Mouse (Mus musculus): ENCODE measurements around the gene Dusp13. TPM values are rescaled to one million over a fixed set of nuclear protein-coding genes. Genes with fewer than 3 reads are reported as not detected.

Gene Dusp13
- polyA plus RNA-seq, 1 experiment: not detected

DNA sequence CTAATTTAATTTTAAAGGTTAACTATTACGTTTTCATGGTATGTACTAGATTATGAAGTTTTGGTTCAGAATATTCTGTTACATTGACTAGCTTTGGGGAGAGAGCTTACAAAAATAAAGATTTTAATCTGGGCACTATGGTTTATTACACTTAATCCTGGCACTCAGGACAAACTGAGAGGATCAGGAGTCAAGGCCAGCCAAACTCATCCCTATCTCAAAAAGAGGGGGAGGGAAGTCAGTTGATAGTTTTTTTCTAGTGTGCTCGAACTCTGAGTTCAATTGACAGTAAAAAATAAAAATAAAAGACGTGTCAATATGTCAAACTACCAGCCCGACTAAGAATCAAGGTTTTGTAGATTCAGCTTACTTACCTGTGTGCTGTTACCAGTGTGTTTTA, 2.4 kb upstream of the Dusp13 start:
- no peak for TF ChIP-seq GATA1 (IDR thresholded peaks at IDR 0.05; ENCODE audit: low read length)

- no peak for TF ChIP-seq GATA1 (IDR thresholded peaks at IDR 0.05; ENCODE audit: low read length)
These were observed 1.4 kb upstream of the Dusp13 start for GRCm38 (mm10) chr14:21752411-21752810.

DNA sequence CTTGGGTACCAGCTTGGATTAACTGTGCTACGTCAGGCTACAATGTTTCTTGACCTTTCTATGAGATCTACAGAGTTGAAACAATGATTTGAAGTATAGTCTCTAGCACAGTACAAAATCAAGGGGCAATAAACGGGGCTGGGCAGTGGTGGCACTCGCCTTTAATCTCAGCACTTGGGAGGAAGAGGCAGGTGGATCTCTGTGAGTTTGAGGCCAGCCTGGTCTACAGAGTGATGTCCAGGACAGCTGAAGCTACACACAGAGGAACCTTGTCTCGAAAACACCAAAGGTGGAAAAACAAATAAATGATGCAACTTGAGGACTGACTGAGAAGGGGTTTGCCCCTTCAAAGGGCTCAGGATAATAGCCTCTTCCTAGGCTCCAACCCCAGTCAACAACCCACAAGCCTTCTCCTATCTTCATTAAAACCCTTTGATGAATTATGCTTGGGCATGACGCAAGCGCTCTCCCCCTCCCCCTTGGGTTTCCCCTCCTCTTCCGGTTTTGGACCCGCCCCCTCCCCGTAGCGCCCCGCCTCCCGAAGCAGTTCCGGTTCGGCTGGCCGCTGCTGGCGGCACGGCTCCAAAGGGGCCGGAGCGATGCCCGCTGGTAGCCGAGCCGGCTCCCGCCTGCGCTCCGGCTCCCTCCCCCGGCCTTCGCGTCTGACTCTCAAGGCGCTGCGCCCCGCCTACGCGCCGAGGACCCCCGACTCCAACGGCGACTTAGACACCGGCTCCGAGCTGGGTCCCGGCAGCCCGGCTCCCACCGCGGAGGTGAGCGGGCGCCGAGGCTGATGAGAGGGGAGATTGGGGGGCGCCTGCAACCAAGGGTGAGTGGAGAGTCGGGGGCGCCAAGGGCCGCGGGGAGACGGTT, 737 bp downstream of the Dusp13 start, which contains the start of gene Samd8:
Gene Samd8 (plus strand): TSS at position 524 of the 873 bp plus-strand sequence.
- TF ChIP-seq GATA1 (IDR thresholded peaks at IDR 0.05; ENCODE audit: low read length): no peak

DNA sequence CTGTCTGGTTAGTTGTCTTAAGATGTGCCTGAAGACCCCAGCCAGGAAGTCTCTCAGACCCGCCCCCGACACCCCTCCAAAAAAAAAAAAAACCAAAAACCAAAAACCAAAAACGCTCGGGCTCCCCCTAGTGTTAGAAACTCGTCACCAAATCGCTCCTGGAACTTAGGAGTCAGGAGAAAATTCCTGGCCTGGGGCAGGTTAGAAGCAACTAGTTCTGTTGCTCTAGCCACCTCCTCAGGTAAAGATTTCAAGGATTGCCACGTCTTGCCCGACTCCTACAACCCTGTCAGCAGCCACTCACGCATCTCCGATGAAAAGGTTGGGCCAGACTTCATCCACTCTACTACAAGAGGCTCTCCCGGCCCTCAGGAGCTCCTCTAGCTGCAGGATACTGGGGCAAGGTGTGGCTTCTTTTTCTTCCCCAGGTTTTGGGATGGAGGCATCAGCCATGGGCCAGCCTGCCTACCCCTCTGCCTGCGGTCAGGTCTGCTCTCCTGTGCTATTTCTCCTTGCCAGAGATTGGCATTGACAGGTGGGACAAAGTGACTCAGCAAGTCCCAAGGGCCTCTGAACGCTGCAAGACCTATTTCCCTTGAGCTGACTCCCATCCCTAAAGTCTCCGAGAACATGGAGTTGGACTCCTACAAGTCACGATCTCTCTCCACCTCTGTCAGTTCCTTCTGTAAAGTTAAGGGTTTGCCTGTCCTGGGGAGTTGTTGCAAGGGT, 2.7 kb downstream of the Dusp13 start:
- TF ChIP-seq GATA1 (IDR thresholded peaks at IDR 0.05; ENCODE audit: low read length): no peak

- TF ChIP-seq GATA1 (IDR thresholded peaks at IDR 0.05; ENCODE audit: low read length): no peak
These were observed 3.4 kb downstream of the Dusp13 start for GRCm38 (mm10) chr14:21747436-21748141.

- TF ChIP-seq GATA1 (IDR thresholded peaks at IDR 0.05; ENCODE audit: low read length): no peak
These were observed 4.1 kb downstream of the Dusp13 start for GRCm38 (mm10) chr14:21746846-21747245.

DNA sequence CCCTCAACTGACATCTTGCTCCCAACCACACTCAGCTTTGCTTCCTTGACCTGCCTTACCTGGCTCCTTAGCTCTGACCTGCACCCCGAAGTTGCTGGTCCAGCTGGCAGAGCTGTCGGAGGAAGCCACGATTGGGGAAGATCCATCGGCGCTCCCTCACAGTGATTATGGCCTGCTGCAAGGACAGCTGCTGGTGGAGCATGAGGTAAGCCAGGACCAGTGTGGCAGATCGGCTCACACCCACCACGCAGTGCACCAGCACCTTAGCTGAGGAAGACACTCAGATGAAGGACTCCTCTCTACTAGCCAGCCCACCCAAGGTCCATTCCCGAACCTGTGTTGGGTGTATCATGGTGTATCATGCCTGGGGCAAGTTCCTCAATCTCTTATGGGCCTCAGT, 4.7 kb downstream of the Dusp13 start:
- TF ChIP-seq GATA1 (IDR thresholded peaks at IDR 0.05; ENCODE audit: low read length): no peak

- TF ChIP-seq GATA1 (IDR thresholded peaks at IDR 0.05; ENCODE audit: low read length): no peak
These were observed 5.8 kb downstream of the Dusp13 start for GRCm38 (mm10) chr14:21745149-21745548.

DNA sequence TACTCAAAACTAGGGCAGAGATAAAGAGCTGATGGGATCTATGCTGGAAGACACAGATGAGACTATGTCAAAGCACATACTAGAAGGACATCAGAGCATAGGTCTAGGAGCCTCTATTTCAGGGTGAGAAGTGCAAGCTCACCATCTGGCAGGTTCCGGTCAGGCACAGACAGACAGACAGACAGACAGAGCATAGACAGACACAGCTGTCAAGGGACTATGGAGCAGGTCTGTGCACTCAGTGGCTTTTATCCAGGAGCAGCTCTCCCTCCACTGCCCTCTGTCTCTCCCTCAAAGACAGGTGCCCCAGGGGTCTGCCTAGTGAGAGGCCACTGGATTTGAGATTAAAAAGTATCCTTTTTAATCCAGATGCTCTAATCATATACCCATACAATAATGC, 6.8 kb downstream of the Dusp13 start:
- TF ChIP-seq GATA1 (IDR thresholded peaks at IDR 0.05; ENCODE audit: low read length): no peak

GRCm38 (mm10) chr14:21742441-21742840, 8.5 kb downstream of the Dusp13 start:
- no peak for TF ChIP-seq GATA1 (IDR thresholded peaks at IDR 0.05; ENCODE audit: low read length)

- TF ChIP-seq GATA1 (IDR thresholded peaks at IDR 0.05; ENCODE audit: low read length): no peak
These were observed 9.2 kb downstream of the Dusp13 start for GRCm38 (mm10) chr14:21741786-21742185.

DNA sequence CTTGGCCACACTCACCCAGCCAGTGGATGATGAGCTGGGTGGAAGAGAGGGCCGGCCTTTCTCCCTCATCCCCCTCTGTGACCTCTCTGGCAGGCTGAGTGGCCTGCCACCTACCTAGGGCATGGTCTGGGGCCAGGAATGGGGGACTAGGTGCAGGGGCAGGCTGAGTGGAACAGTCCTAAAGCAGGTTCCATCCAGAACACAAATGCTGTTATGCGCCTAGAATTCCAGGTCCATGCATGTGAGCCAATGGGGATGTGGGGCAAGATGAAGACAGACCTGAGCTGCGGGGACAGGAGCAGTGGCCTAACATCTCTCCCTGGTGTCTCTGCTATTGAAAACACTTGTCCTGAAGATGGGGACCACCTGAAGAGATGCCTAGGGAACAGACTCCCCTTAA, 9.7 kb downstream of the Dusp13 start:
- TF ChIP-seq GATA1 (IDR thresholded peaks at IDR 0.05; ENCODE audit: low read length): no peak

GRCm38 (mm10) chr14:21740345-21740744, 10.6 kb downstream of the Dusp13 start:
- TF ChIP-seq GATA1 (IDR thresholded peaks at IDR 0.05; ENCODE audit: low read length): no peak

- TF ChIP-seq GATA1 (IDR thresholded peaks at IDR 0.05; ENCODE audit: low read length): no peak
These were observed 17.7 kb downstream of the Dusp13 start for GRCm38 (mm10) chr14:21733131-21733905.

- no peak for TF ChIP-seq GATA1 (IDR thresholded peaks at IDR 0.05; ENCODE audit: low read length)
These were observed 21.0 kb downstream of the Dusp13 start for GRCm38 (mm10) chr14:21729936-21730335.

Data from G1E-ER4 (cell line).